ENCODE assay signal across 17 mouse cellular contexts in genomic region chr13:97215563-97215962, GRCm38 (mm10). TPM values are rescaled to one million over a fixed set of nuclear protein-coding genes. Genes with fewer than 3 reads are reported as not detected.
DNase-seq lines count a peak whose midpoint lies in the region; ATAC-seq and TF ChIP-seq lines count a peak whose summit lies in the region.
"Had no signal": no experiment of that assay in that cellular context is flagged by ENCODE, and none has a peak within 500 bp of the region (broad histone marks: within the 10 kb centered on the region; RNA-seq: fewer than 3 reads in every experiment).

No protein-coding gene starts in this region.

- no peak overlapping the region for H3K4me3 ChIP-seq in kidney, embryonic 14.5 days (ENCODE audit: low read length)
- H3K4me3 ChIP-seq in forebrain, embryonic 15.5 days, result no peak overlapping the region
- H3K4me3 ChIP-seq in midbrain, embryonic 12.5 days, result no peak overlapping the region
- no peak overlapping the region for H3K4me3 ChIP-seq in gastrocnemius, adult 2 months
- H3K4me3 ChIP-seq: liver, embryonic 13.5 days; lung, embryonic 15.5 days had no signal

- no peak overlapping the region for H3K9ac ChIP-seq in kidney, embryonic 14.5 days (ENCODE audit: low read depth, low read length)
- H3K9ac ChIP-seq in forebrain, embryonic 15.5 days (replicated peaks), result no peak overlapping the region
- no peak overlapping the region for H3K9ac ChIP-seq in midbrain, embryonic 12.5 days (replicated peaks)
- H3K9ac ChIP-seq: liver, embryonic 13.5 days; lung, embryonic 15.5 days had no signal

- TF ChIP-seq CTCF in gastrocnemius, adult 2 months (IDR thresholded peaks at IDR 0.05), result no peak

- no peaks in the 10 kb centered on the region for H3K9me3 ChIP-seq in kidney, embryonic 14.5 days (ENCODE audit: control insufficient read depth, low read length)
- H3K9me3 ChIP-seq in forebrain, embryonic 15.5 days, result no peaks in the 10 kb centered on the region
- H3K9me3 ChIP-seq in midbrain, embryonic 12.5 days, result no peaks in the 10 kb centered on the region
- H3K9me3 ChIP-seq: liver, embryonic 13.5 days; lung, embryonic 15.5 days had no signal

- WGBS in kidney, embryonic 14.5 days, result 45% methylated on average over 4 of the region's 4 CpGs
- WGBS in forebrain, embryonic 15.5 days, result 16% methylated on average over 4 of the region's 4 CpGs
- WGBS in midbrain, embryonic 12.5 days, result 56% methylated on average over 4 of the region's 4 CpGs

- intact Hi-C loops in gastrocnemius, adult 2 months (cut with DNase I), result no loop called here
- intact Hi-C loops in heart, postnatal 25 days (cut with DNase I), result no loop called here

- H3K36me3 ChIP-seq in kidney, embryonic 14.5 days (ENCODE audit: control insufficient read depth, insufficient read depth, low read length), result no peaks in the 10 kb centered on the region
- no peaks in the 10 kb centered on the region for H3K36me3 ChIP-seq in forebrain, embryonic 15.5 days
- no peaks in the 10 kb centered on the region for H3K36me3 ChIP-seq in midbrain, embryonic 12.5 days
- H3K36me3 ChIP-seq: liver, embryonic 13.5 days; lung, embryonic 15.5 days had no signal

- H3K27ac ChIP-seq in kidney, embryonic 14.5 days (ENCODE audit: low read depth, low read length), result no peak overlapping the region
- no peak overlapping the region for H3K27ac ChIP-seq in forebrain, embryonic 15.5 days (replicated peaks)
- H3K27ac ChIP-seq in midbrain, embryonic 12.5 days (replicated peaks), result 0 out of 2 replicates have a peak overlapping the region, but pooled peaks have one; percentile 25
- H3K27ac ChIP-seq in gastrocnemius, adult 2 months, result no peak overlapping the region
- H3K27ac ChIP-seq: liver, embryonic 13.5 days; lung, embryonic 15.5 days; macrophage had no signal

- DNase-seq in kidney, adult 18-20 months, result no peak
- DNase-seq in frontal cortex, postnatal 36 days (ENCODE audit: low spot score in 2 of 2), result no peak
- no peak for DNase-seq in thymus, adult 18-20 months
- DNase-seq in gastrocnemius, adult 2 months, result no peak
- DNase-seq in heart, postnatal 25 days (ENCODE audit: low spot score), result no peak
- DNase-seq: adrenal gland, postnatal 14 days; cerebellum, adult 18-20 months; gastrocnemius, postnatal 10 days; kidney, adult 9 months; kidney, postnatal 4 days; liver, embryonic 13.5 days had no signal

- ATAC-seq in kidney, embryonic 14.5 days (ENCODE audit: low FRiP score, low TSS enrichment), result 0 out of 2 replicates have a peak, but pooled peaks have one; percentile 32
- ATAC-seq in forebrain, embryonic 15.5 days (replicated peaks), result peak; percentile 32; the same call in 1 of the 2 replicates
- peak; percentile 55; the same call in 1 of the 2 replicates for ATAC-seq in midbrain, embryonic 12.5 days (ENCODE audit: low FRiP score, low read depth)
- ATAC-seq: inflammation-experienced regulatory T-cells, adult 6 months had no signal

- no peaks in the 10 kb centered on the region for H3K27me3 ChIP-seq in kidney, embryonic 14.5 days (ENCODE audit: control insufficient read depth, insufficient read depth, low read length)
- H3K27me3 ChIP-seq in forebrain, embryonic 15.5 days, result no peaks in the 10 kb centered on the region
- no peaks in the 10 kb centered on the region for H3K27me3 ChIP-seq in midbrain, embryonic 12.5 days
- H3K27me3 ChIP-seq: liver, embryonic 13.5 days; lung, embryonic 15.5 days had no signal

- H3K4me1 ChIP-seq in kidney, embryonic 14.5 days (ENCODE audit: control insufficient read depth, insufficient read depth, low read length), result peaks cover 3% of the 10 kb centered on the region; the same call in 1 of the 2 replicates
- peaks cover 8% of the 10 kb centered on the region; the same call in 1 of the 2 replicates for H3K4me1 ChIP-seq in forebrain, embryonic 15.5 days
- peaks cover 22% of the 10 kb centered on the region for H3K4me1 ChIP-seq in midbrain, embryonic 12.5 days
- H3K4me1 ChIP-seq: liver, embryonic 13.5 days; lung, embryonic 15.5 days had no signal

- no peak overlapping the region for H3K4me2 ChIP-seq in kidney, embryonic 14.5 days (replicated peaks; ENCODE audit: low read depth, low read length)
- H3K4me2 ChIP-seq in forebrain, embryonic 15.5 days (replicated peaks), result no peak overlapping the region
- H3K4me2 ChIP-seq in midbrain, embryonic 12.5 days (replicated peaks), result no peak overlapping the region
- H3K4me2 ChIP-seq: liver, embryonic 13.5 days; lung, embryonic 15.5 days had no signal

RNA-seq across cellular contexts. Expression of gene Hexb, which starts 17.4 kb away (rescaled TPM):
- 25.3 and 31.3 TPM in 2 replicates for polyA plus RNA-seq in kidney, embryonic 14.5 days (2014; fragmentation: Nextera tagmentation; extraction: Ambion mirVana)
- 27.5 and 34.8 TPM in 2 replicates for polyA plus RNA-seq in forebrain, embryonic 15.5 days (2015; fragmentation: Nextera tagmentation; extraction: Ambion mirVana)
- polyA plus RNA-seq in midbrain, embryonic 12.5 days (2016; fragmentation: Nextera tagmentation; extraction: Ambion mirVana), result 23.8 and 24.2 TPM in 2 replicates
- total RNA-seq in gastrocnemius, adult 2 months (2021), result 10 to 100 TPM in 1 of 2 experiments, 1 to 10 TPM in 1; 7.6 to 10.9 TPM
- 10 to 100 TPM; 20.8 to 23.2 TPM for total RNA-seq in heart, postnatal 25 days (2021)

RNA-seq across cellular contexts. Expression of gene Enc1, which starts 25.3 kb away (rescaled TPM):
- 14.2 and 14.6 TPM in 2 replicates for polyA plus RNA-seq in kidney, embryonic 14.5 days (2014; fragmentation: Nextera tagmentation; extraction: Ambion mirVana)
- polyA plus RNA-seq in forebrain, embryonic 15.5 days (2015; fragmentation: Nextera tagmentation; extraction: Ambion mirVana), result 82.4 and 103 TPM in 2 replicates
- polyA plus RNA-seq in midbrain, embryonic 12.5 days (2016; fragmentation: Nextera tagmentation; extraction: Ambion mirVana), result 21.9 and 22.0 TPM in 2 replicates
- total RNA-seq in gastrocnemius, adult 2 months (2021), result 1 to 10 TPM; 1.1 to 4.8 TPM
- 1 to 10 TPM; 5.6 to 6.4 TPM for total RNA-seq in heart, postnatal 25 days (2021)
